Mouse (Mus musculus): ENCODE data around the gene Klk5. TPM values are rescaled to one million over a fixed set of nuclear protein-coding genes. Genes with fewer than 3 reads are reported as not detected.

Klk5 gene
- polyA plus RNA-seq, 1 experiment: not detected

GRCm38 (mm10) chr7:43826056-43826455, 15.7 kb upstream of the Klk5 start:
- H3K4me3 ChIP-seq: no peak overlapping the region
- no peaks in the 10 kb centered on the region for H3K36me3 ChIP-seq (ENCODE audit: control insufficient read depth, insufficient read depth)
- no peak overlapping the region for H3ac ChIP-seq (ENCODE audit: control insufficient read depth, insufficient read length)
- H3K27me3 ChIP-seq (ENCODE audit: control insufficient read depth, insufficient read depth, insufficient read length): peaks cover 4% of the 10 kb centered on the region
- H3K79me2 ChIP-seq (ENCODE audit: control insufficient read depth, insufficient read depth): no peaks in the 10 kb centered on the region
- H3K4me2 ChIP-seq (ENCODE audit: low read depth): no peak overlapping the region
- TF ChIP-seq USF1 (IDR thresholded peaks at IDR 0.05; ENCODE audit: low read depth): no peak
- no peak for TF ChIP-seq CEBPB (IDR thresholded peaks at IDR 0.05; ENCODE audit: insufficient read depth, poor library complexity, severe bottlenecking)
- TF ChIP-seq TCF12 (IDR thresholded peaks at IDR 0.05; ENCODE audit: insufficient read depth, poor library complexity, severe bottlenecking): no peak
- TF ChIP-seq MYOG (IDR thresholded peaks at IDR 0.05; ENCODE audit: control insufficient read depth in 1 of 3, insufficient read depth in 1 of 3, insufficient read length in 2 of 3, low read depth in 2 of 3): no peak
- no peak for TF ChIP-seq REST (IDR thresholded peaks at IDR 0.05; ENCODE audit: insufficient read depth, insufficient read length)
- no peak for TF ChIP-seq TCF3 (IDR thresholded peaks at IDR 0.05; ENCODE audit: insufficient read length, low read depth)
- no peak for TF ChIP-seq E2F4 (IDR thresholded peaks at IDR 0.05; ENCODE audit: insufficient read depth)
- no peak for TF ChIP-seq POLR2AphosphoS2 (IDR thresholded peaks at IDR 0.05; ENCODE audit: insufficient read length, low read depth)
- no peak for TF ChIP-seq MYOD1 (IDR thresholded peaks at IDR 0.05; ENCODE audit: control insufficient read depth in 1 of 3, insufficient read length in 2 of 3, low read depth in 2 of 3)
- TF ChIP-seq POLR2A (IDR thresholded peaks at IDR 0.05; ENCODE audit: insufficient read length, low read depth): no peak
- TF ChIP-seq MAX (IDR thresholded peaks at IDR 0.05; ENCODE audit: low read depth): no peak
- no peak for TF ChIP-seq SRF (IDR thresholded peaks at IDR 0.05; ENCODE audit: control insufficient read depth, insufficient read length, low read depth)

GRCm38 (mm10) chr7:43827706-43828105, 14.1 kb upstream of the Klk5 start:
- Histone ChIP-seq H3K79me2 (ENCODE audit: control insufficient read depth, insufficient read depth) (no peaks in the 10 kb centered on the region), H3K4me2 (ENCODE audit: low read depth) (no peak overlapping the region)
- TF ChIP-seq MYOG (IDR thresholded peaks at IDR 0.05; ENCODE audit: control insufficient read depth in 1 of 3, insufficient read depth in 1 of 3, insufficient read length in 2 of 3, low read depth in 2 of 3): no peak
- no peak for TF ChIP-seq CEBPB (IDR thresholded peaks at IDR 0.05; ENCODE audit: insufficient read depth, poor library complexity, severe bottlenecking)
- TF ChIP-seq TCF12 (IDR thresholded peaks at IDR 0.05; ENCODE audit: insufficient read depth, poor library complexity, severe bottlenecking): no peak
- no peak for TF ChIP-seq TCF3 (IDR thresholded peaks at IDR 0.05; ENCODE audit: insufficient read length, low read depth)
- TF ChIP-seq POLR2A (IDR thresholded peaks at IDR 0.05; ENCODE audit: insufficient read length, low read depth): no peak
- TF ChIP-seq MAX (IDR thresholded peaks at IDR 0.05; ENCODE audit: low read depth): no peak
- no peak for TF ChIP-seq POLR2AphosphoS2 (IDR thresholded peaks at IDR 0.05; ENCODE audit: insufficient read length, low read depth)
- TF ChIP-seq MYOD1 (IDR thresholded peaks at IDR 0.05; ENCODE audit: control insufficient read depth in 1 of 3, insufficient read length in 2 of 3, low read depth in 2 of 3): no peak

GRCm38 (mm10) chr7:43829006-43829405, 12.8 kb upstream of the Klk5 start:
- no peak for TF ChIP-seq E2F4 (IDR thresholded peaks at IDR 0.05; ENCODE audit: insufficient read depth)
- TF ChIP-seq TCF3 (IDR thresholded peaks at IDR 0.05; ENCODE audit: insufficient read length, low read depth): no peak
- TF ChIP-seq TCF12 (IDR thresholded peaks at IDR 0.05; ENCODE audit: insufficient read depth, poor library complexity, severe bottlenecking): no peak
- Histone ChIP-seq H3ac (ENCODE audit: control insufficient read depth, insufficient read length) (no peak overlapping the region), H3K4me3 (no peak overlapping the region), H3K27me3 (ENCODE audit: control insufficient read depth, insufficient read depth, insufficient read length) (peaks cover 4% of the 10 kb centered on the region), H3K79me2 (ENCODE audit: control insufficient read depth, insufficient read depth) (no peaks in the 10 kb centered on the region), H3K4me2 (ENCODE audit: low read depth) (no peak overlapping the region), H3K36me3 (ENCODE audit: control insufficient read depth, insufficient read depth) (no peaks in the 10 kb centered on the region)

More at GRCm38 (mm10) chr7:43827706-43828105, 14.1 kb upstream of the Klk5 start:
- Histone ChIP-seq H3K27me3 (ENCODE audit: control insufficient read depth, insufficient read depth, insufficient read length) (peaks cover 4% of the 10 kb centered on the region), H3K36me3 (ENCODE audit: control insufficient read depth, insufficient read depth) (no peaks in the 10 kb centered on the region), H3K4me3 (no peak overlapping the region), H3ac (ENCODE audit: control insufficient read depth, insufficient read length) (no peak overlapping the region)

DNA sequence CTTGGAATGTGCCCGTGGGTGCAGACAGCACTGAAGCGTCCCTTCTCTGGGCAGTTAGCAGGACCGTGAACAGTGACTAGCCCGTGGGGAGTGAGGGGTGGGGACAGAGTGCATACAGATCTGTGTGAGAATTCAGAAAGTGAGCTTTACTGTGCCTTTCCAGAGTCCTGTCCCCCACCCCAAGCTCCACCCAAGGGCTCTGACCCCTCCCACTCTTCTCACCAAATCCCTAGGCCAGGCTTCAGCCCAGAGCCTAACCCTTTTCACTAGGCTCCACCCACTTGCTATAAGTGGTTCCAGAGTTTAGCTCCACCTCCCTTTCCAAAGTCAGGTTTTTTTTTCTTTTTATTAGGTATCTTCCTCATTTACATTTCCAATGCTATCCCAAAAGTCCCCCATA, 2.0 kb downstream of the Klk5 start:
- H3K4me3 ChIP-seq: no peak overlapping the region
- no peak overlapping the region for H3ac ChIP-seq (ENCODE audit: control insufficient read depth, insufficient read length)
- TF ChIP-seq TCF3 (IDR thresholded peaks at IDR 0.05; ENCODE audit: insufficient read length, low read depth): no peak
- TF ChIP-seq E2F4 (IDR thresholded peaks at IDR 0.05; ENCODE audit: insufficient read depth): no peak
- TF ChIP-seq CEBPB (IDR thresholded peaks at IDR 0.05; ENCODE audit: insufficient read depth, poor library complexity, severe bottlenecking): no peak
- TF ChIP-seq MAX (IDR thresholded peaks at IDR 0.05; ENCODE audit: low read depth): no peak
- TF ChIP-seq REST (IDR thresholded peaks at IDR 0.05; ENCODE audit: insufficient read depth, insufficient read length): no peak
- no peak for TF ChIP-seq POLR2AphosphoS2 (IDR thresholded peaks at IDR 0.05; ENCODE audit: insufficient read length, low read depth)
- TF ChIP-seq SRF (IDR thresholded peaks at IDR 0.05; ENCODE audit: control insufficient read depth, insufficient read length, low read depth): no peak
- TF ChIP-seq USF1 (IDR thresholded peaks at IDR 0.05; ENCODE audit: low read depth): no peak
- no peak for TF ChIP-seq TCF12 (IDR thresholded peaks at IDR 0.05; ENCODE audit: insufficient read depth, poor library complexity, severe bottlenecking)
- TF ChIP-seq MYOG (IDR thresholded peaks at IDR 0.05; ENCODE audit: control insufficient read depth in 1 of 3, insufficient read depth in 1 of 3, insufficient read length in 2 of 3, low read depth in 2 of 3): no peak
- TF ChIP-seq POLR2A (IDR thresholded peaks at IDR 0.05; ENCODE audit: insufficient read length, low read depth): no peak
- no peak for TF ChIP-seq MYOD1 (IDR thresholded peaks at IDR 0.05; ENCODE audit: control insufficient read depth in 1 of 3, insufficient read length in 2 of 3, low read depth in 2 of 3)
- no peaks in the 10 kb centered on the region for H3K79me2 ChIP-seq (ENCODE audit: control insufficient read depth, insufficient read depth)
- no peaks in the 10 kb centered on the region for H3K27me3 ChIP-seq (ENCODE audit: control insufficient read depth, insufficient read depth, insufficient read length)
- H3K36me3 ChIP-seq (ENCODE audit: control insufficient read depth, insufficient read depth): no peaks in the 10 kb centered on the region
- H3K4me2 ChIP-seq (ENCODE audit: low read depth): no peak overlapping the region

- no peak for TF ChIP-seq POLR2AphosphoS2 (IDR thresholded peaks at IDR 0.05; ENCODE audit: insufficient read length, low read depth)
- no peak for TF ChIP-seq USF1 (IDR thresholded peaks at IDR 0.05; ENCODE audit: low read depth)
- no peak for TF ChIP-seq MAX (IDR thresholded peaks at IDR 0.05; ENCODE audit: low read depth)
- TF ChIP-seq SRF (IDR thresholded peaks at IDR 0.05; ENCODE audit: control insufficient read depth, insufficient read length, low read depth): no peak
- TF ChIP-seq REST (IDR thresholded peaks at IDR 0.05; ENCODE audit: insufficient read depth, insufficient read length): no peak
- TF ChIP-seq POLR2A (IDR thresholded peaks at IDR 0.05; ENCODE audit: insufficient read length, low read depth): no peak
- TF ChIP-seq MYOD1 (IDR thresholded peaks at IDR 0.05; ENCODE audit: control insufficient read depth in 1 of 3, insufficient read length in 2 of 3, low read depth in 2 of 3): no peak
- TF ChIP-seq TCF12 (IDR thresholded peaks at IDR 0.05; ENCODE audit: insufficient read depth, poor library complexity, severe bottlenecking): no peak
- no peak for TF ChIP-seq TCF3 (IDR thresholded peaks at IDR 0.05; ENCODE audit: insufficient read length, low read depth)
- no peak for TF ChIP-seq CEBPB (IDR thresholded peaks at IDR 0.05; ENCODE audit: insufficient read depth, poor library complexity, severe bottlenecking)
- no peak for TF ChIP-seq E2F4 (IDR thresholded peaks at IDR 0.05; ENCODE audit: insufficient read depth)
- TF ChIP-seq MYOG (IDR thresholded peaks at IDR 0.05; ENCODE audit: control insufficient read depth in 1 of 3, insufficient read depth in 1 of 3, insufficient read length in 2 of 3, low read depth in 2 of 3): no peak
- no peak overlapping the region for H3K4me2 ChIP-seq (ENCODE audit: low read depth)
- H3ac ChIP-seq (ENCODE audit: control insufficient read depth, insufficient read length): no peak overlapping the region
- no peaks in the 10 kb centered on the region for H3K36me3 ChIP-seq (ENCODE audit: control insufficient read depth, insufficient read depth)
- H3K79me2 ChIP-seq (ENCODE audit: control insufficient read depth, insufficient read depth): no peaks in the 10 kb centered on the region
- H3K27me3 ChIP-seq (ENCODE audit: control insufficient read depth, insufficient read depth, insufficient read length): no peaks in the 10 kb centered on the region
- H3K4me3 ChIP-seq: no peak overlapping the region
These were observed 9.8 kb downstream of the Klk5 start for GRCm38 (mm10) chr7:43851616-43852015.

Measured in myocyte (in vitro differentiated cells).